Comparison of ENCODE assay signal across 18 mouse cellular contexts in genomic region chr13:41320749-41321148, GRCm38 (mm10). TPM values are rescaled to one million over a fixed set of nuclear protein-coding genes. Genes with fewer than 3 reads are reported as not detected.
A peak's percentile ranks its signal among the peaks of the same experiment; 100 is the strongest.
DNase-seq lines count a peak whose midpoint lies in the region; ATAC-seq and TF ChIP-seq lines count a peak whose summit lies in the region.
"Had no signal": no experiment of that assay in that cellular context is flagged by ENCODE, and none has a peak within 500 bp of the region (broad histone marks: within the 10 kb centered on the region; RNA-seq: fewer than 3 reads in every experiment).

No protein-coding gene starts in this region.

- H3K9ac ChIP-seq in neural tube, embryonic 14.5 days (replicated peaks; ENCODE audit: low read depth, low read length) = no peak overlapping the region
- H3K9ac ChIP-seq in liver, embryonic 12.5 days = no peak overlapping the region
- H3K9ac ChIP-seq: liver, embryonic 14.5 days had no signal

- no peaks in the 10 kb centered on the region for H3K27me3 ChIP-seq in hindbrain, embryonic 10.5 days (ENCODE audit: insufficient read depth, poor library complexity, severe bottlenecking)
- H3K27me3 ChIP-seq in neural tube, embryonic 14.5 days (ENCODE audit: control insufficient read depth, insufficient read depth, low read length) = no peaks in the 10 kb centered on the region
- H3K27me3 ChIP-seq in liver, embryonic 12.5 days (replicated peaks) = no peaks in the 10 kb centered on the region

- no peak for DNase-seq in layer of hippocampus, adult 2 months (ENCODE audit: low spot score in 2 of 2)
- DNase-seq in layer of hippocampus, postnatal 25 days (ENCODE audit: extremely low spot score in 1 of 2, low spot score in 1 of 2) = no peak
- no peak for DNase-seq in hindbrain, embryonic 10.5 days (ENCODE audit: low spot score)
- DNase-seq: adrenal gland, postnatal 10 days; cerebellum, postnatal 14 days; gastrocnemius, postnatal 25 days; kidney, adult 9 months; spleen, adult 18-20 months; thymus, adult 18-20 months had no signal

- H3K4me3 ChIP-seq in layer of hippocampus, adult 2 months = no peak overlapping the region
- H3K4me3 ChIP-seq in embryonic fibroblast, embryonic 13.5 days (ENCODE audit: insufficient read depth, low read length) = no peak overlapping the region
- H3K4me3 ChIP-seq in hindbrain, embryonic 10.5 days = no peak overlapping the region
- no peak overlapping the region for H3K4me3 ChIP-seq in neural tube, embryonic 14.5 days (ENCODE audit: low read depth, low read length)
- H3K4me3 ChIP-seq in liver, embryonic 12.5 days = no peak overlapping the region
- H3K4me3 ChIP-seq: heart, embryonic 10.5 days had no signal

- peaks cover 8% of the 10 kb centered on the region for H3K4me1 ChIP-seq in embryonic fibroblast, embryonic 13.5 days (ENCODE audit: control insufficient read depth, insufficient read depth, low read length)
- H3K4me1 ChIP-seq in hindbrain, embryonic 10.5 days (replicated peaks) = 0 out of 2 replicates have a peak, but pooled peaks cover 4% of the 10 kb centered on the region
- H3K4me1 ChIP-seq in neural tube, embryonic 14.5 days (ENCODE audit: control insufficient read depth, insufficient read depth, low read length) = no peaks in the 10 kb centered on the region
- no peaks in the 10 kb centered on the region for H3K4me1 ChIP-seq in liver, embryonic 12.5 days
- H3K4me1 ChIP-seq: heart, embryonic 10.5 days had no signal

- no peak overlapping the region for H3K4me2 ChIP-seq in neural tube, embryonic 14.5 days (ENCODE audit: low read depth, low read length)
- H3K4me2 ChIP-seq in liver, embryonic 12.5 days = no peak overlapping the region

- no peak for TF ChIP-seq POLR2A in embryonic fibroblast, embryonic 13.5 days (IDR thresholded peaks at IDR 0.05; ENCODE audit: low read depth, low read length)

- H3K27ac ChIP-seq in layer of hippocampus, adult 2 months = peak overlapping the region; percentile 49; the same call in 1 of the 2 replicates
- peak overlapping the region; percentile 38 for H3K27ac ChIP-seq in embryonic fibroblast, embryonic 13.5 days (ENCODE audit: insufficient read depth, low read length)
- 0 out of 2 replicates have a peak overlapping the region, but pooled peaks have one; percentile 43 for H3K27ac ChIP-seq in hindbrain, embryonic 10.5 days
- peak overlapping the region; percentile 44; the same call in 1 of the 2 replicates for H3K27ac ChIP-seq in neural tube, embryonic 14.5 days (ENCODE audit: low read depth, low read length)
- no peak overlapping the region for H3K27ac ChIP-seq in liver, embryonic 12.5 days
- H3K27ac ChIP-seq: heart, embryonic 10.5 days; liver, embryonic 14.5 days had no signal

- no peaks in the 10 kb centered on the region for H3K9me3 ChIP-seq in hindbrain, embryonic 10.5 days
- H3K9me3 ChIP-seq in neural tube, embryonic 14.5 days (ENCODE audit: control insufficient read depth, low read length) = no peaks in the 10 kb centered on the region
- H3K9me3 ChIP-seq in liver, embryonic 12.5 days (replicated peaks) = no peaks in the 10 kb centered on the region
- H3K9me3 ChIP-seq: G1E; heart, embryonic 10.5 days had no signal

- WGBS in hindbrain, embryonic 10.5 days = 81% methylated on average over 5 of the region's 5 CpGs
- WGBS in neural tube, embryonic 14.5 days = 42% methylated on average over 5 of the region's 5 CpGs
- 75% methylated on average over 5 of the region's 5 CpGs for WGBS in liver, embryonic 12.5 days (ENCODE audit: insufficient replicate concordance)

- TF ChIP-seq CTCF in layer of hippocampus, adult 2 months (conservative IDR thresholded peaks at IDR 0.05) = no peak
- no peak for TF ChIP-seq CTCF in embryonic fibroblast, embryonic 13.5 days (IDR thresholded peaks at IDR 0.05; ENCODE audit: borderline replicate concordance, insufficient read depth, low read length)

- no peak; the same call in 1 of the 2 replicates for ATAC-seq in neural tube, embryonic 14.5 days (ENCODE audit: low read depth)
- ATAC-seq in inflammation-experienced regulatory T-cells, adult 6 months = no peak
- no peak for ATAC-seq in liver, embryonic 12.5 days

- peaks cover 29% of the 10 kb centered on the region for H3K36me3 ChIP-seq in hindbrain, embryonic 10.5 days
- H3K36me3 ChIP-seq in neural tube, embryonic 14.5 days (ENCODE audit: control insufficient read depth, insufficient read depth, low read length) = peaks cover 7% of the 10 kb centered on the region; the same call in 1 of the 2 replicates
- H3K36me3 ChIP-seq in liver, embryonic 12.5 days = peaks cover 9% of the 10 kb centered on the region; the same call in 1 of the 2 replicates
- H3K36me3 ChIP-seq: G1E had no signal

RNA-seq across cellular contexts. Expression of gene Gm17364, which starts 47.0 kb away (rescaled TPM):
- total RNA-seq in layer of hippocampus, adult 2 months (2021) = not detected
- not detected for total RNA-seq in layer of hippocampus, postnatal 25 days (2021)
- polyA plus RNA-seq in embryonic fibroblast, embryonic 13.5 days (2011; ENCODE audit: insufficient read length, low read depth, missing spikeins) = not detected in 2 replicates
- not detected in 2 replicates for polyA plus RNA-seq in hindbrain, embryonic 10.5 days (2016; fragmentation: Nextera tagmentation; extraction: Ambion mirVana)
- polyA plus RNA-seq in neural tube, embryonic 14.5 days (2014; fragmentation: Nextera tagmentation; extraction: Ambion mirVana) = not detected in 2 replicates
- polyA plus RNA-seq in inflammation-experienced regulatory T-cells, adult 6 months (2017; shearing (Covaris generic)) = not detected
- not detected in 2 replicates for polyA plus RNA-seq in liver, embryonic 12.5 days (2016; fragmentation: Nextera tagmentation; extraction: Ambion mirVana)
- total RNA-seq: adrenal gland, postnatal 10 days; G1E; gastrocnemius, postnatal 25 days; left cerebral cortex, postnatal 25 days; megakaryocyte, adult 5-6 weeks had no signal
- polyA plus RNA-seq: G1E; heart, embryonic 10.5 days; liver, embryonic 14.5 days had no signal
